Mouse (Mus musculus) midbrain, embryonic 15.5 days (tissue): ENCODE data around the gene Pex11a. TPM values are rescaled to one million over a fixed set of nuclear protein-coding genes. Genes with fewer than 3 reads are reported as not detected.

Source experiments
- ATAC-seq: fragments of 200-750 bp; cut with Nextera tagmentation; replicated peaks from 2 replicates; pipeline ENCODE4 v1.8.0; 2017; ENCODE audit warnings: moderate TSS enrichment
- H3K27ac ChIP-seq: fragments of 300-500 bp; sonication (generic); 2 replicates; pipeline ENCODE4 v1.5.1; 2015; ENCODE audit warnings: mild to moderate bottlenecking, inconsistent platforms
- H3K27me3 ChIP-seq: fragments of 300-500 bp; sonication (generic); replicated peaks from 2 replicates; pipeline ENCODE4 v1.6.1; 2015; ENCODE audit warnings: inconsistent platforms
- H3K36me3 ChIP-seq: fragments of 300-500 bp; sonication (generic); replicated peaks from 2 replicates; pipeline ENCODE4 v1.6.1; 2015; ENCODE audit warnings: inconsistent platforms
- H3K4me1 ChIP-seq: fragments of 300-500 bp; sonication (generic); 2 replicates; pipeline ENCODE4 v1.6.1; 2015; ENCODE audit warnings: inconsistent platforms
- H3K4me2 ChIP-seq: fragments of 300-500 bp; sonication (generic); 2 replicates; pipeline ENCODE4 v1.6.1; 2015; ENCODE audit warnings: inconsistent platforms, mild to moderate bottlenecking, moderate library complexity
- H3K4me3 ChIP-seq: fragments of 300-500 bp; sonication (generic); 2 replicates; pipeline ENCODE4 v1.5.1; 2015; ENCODE audit warnings: mild to moderate bottlenecking, inconsistent platforms
- H3K9ac ChIP-seq: fragments of 300-500 bp; sonication (generic); 2 replicates; pipeline ENCODE4 v1.6.1; 2015; ENCODE audit warnings: mild to moderate bottlenecking, inconsistent platforms
- H3K9me3 ChIP-seq: fragments of 300-500 bp; sonication (generic); 2 replicates; pipeline ENCODE4 v1.6.1; 2016; ENCODE audit warnings: inconsistent platforms
- whole genome bisulfite sequencing: fragments of 180-500 bp; shearing (Covaris S2); methylation state at CpG from one replicate; pipeline ENCODE4 v1.1.7; 2015; ENCODE audit warnings: mixed read lengths; 5-methylcytosine and 5-hydroxymethylcytosine counted together
- polyA plus RNA-seq: library from polyadenylated mRNA; unstranded; fragments of >200 nt; fragmentation: Nextera tagmentation; extraction: Ambion mirVana; gene quantifications from 2 replicates; pipeline ENCODE4 v1.2.1, GENCODE M21; 2015

Pex11a gene
- polyA plus RNA-seq, 1 experiment from 2014 or later: 13.5 TPM

DNA sequence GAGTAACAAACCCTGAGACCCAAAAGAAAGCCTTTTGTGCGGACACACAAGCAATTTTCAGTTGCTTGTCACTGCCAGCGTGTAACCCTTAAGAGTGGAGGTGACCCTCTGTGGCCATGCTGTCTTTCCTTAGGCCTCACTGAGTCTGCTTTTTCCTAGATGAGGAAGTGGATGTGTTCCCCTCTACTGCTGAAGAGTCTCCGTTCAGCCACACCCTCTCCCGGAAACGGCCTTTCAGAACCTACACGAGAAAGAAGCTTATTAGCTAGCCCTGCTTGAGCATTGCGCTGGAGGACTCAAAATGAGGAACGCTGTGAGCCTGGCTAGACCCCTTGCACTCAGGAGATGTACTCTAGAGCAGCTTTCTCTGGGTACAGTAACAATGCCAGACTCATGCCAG lies 46.4 kb downstream of the Pex11a start:
- Histone ChIP-seq H3K9me3 (no peaks in the 10 kb centered on the region), H3K27ac (no peak overlapping the region), H3K4me3 (no peak overlapping the region), H3K4me2 (no peak overlapping the region), H3K27me3 (no peaks in the 10 kb centered on the region), H3K4me1 (no peaks in the 10 kb centered on the region), H3K9ac (no peak overlapping the region), H3K36me3 (no peaks in the 10 kb centered on the region; the same call in 1 of the 2 replicates)
- 90% methylated on average over 8 of the region's 8 CpGs for WGBS
- no peak for ATAC-seq

Other genes with a start within 250 kb of the Pex11a start
- gene Rhcg, start 125.5 kb downstream of the Pex11a start, polyA plus RNA-seq: 1.9 and 2.1 TPM in 2 replicates
- 1.5 and 2.2 TPM in 2 replicates for gene Ticrr, start 82.9 kb downstream of the Pex11a start, polyA plus RNA-seq
- 1.3 and 2.0 TPM in 2 replicates for gene Kif7, start 27.4 kb downstream of the Pex11a start, polyA plus RNA-seq
- gene Plin1, start 10.2 kb downstream of the Pex11a start, polyA plus RNA-seq: 0.27 TPM in 1 of 2 replicates, not detected in the other
- 0.43 and 0.54 TPM in 2 replicates for gene Wdr93, start within 50 bp of the Pex11a start, polyA plus RNA-seq
- gene Mesp1, start 50.7 kb upstream of the Pex11a start, polyA plus RNA-seq: not detected in 2 replicates
- 0.96 and 1.1 TPM in 2 replicates for gene Mesp2, start 67.6 kb upstream of the Pex11a start, polyA plus RNA-seq
- gene Anpep, start 117.9 kb upstream of the Pex11a start, polyA plus RNA-seq: 3.8 TPM in 2 replicates
- gene Ap3s2, start 177.5 kb upstream of the Pex11a start, polyA plus RNA-seq: 39.9 and 41.7 TPM in 2 replicates
- gene Arpin, start 192.2 kb upstream of the Pex11a start, polyA plus RNA-seq: 17.6 and 19.1 TPM in 2 replicates